Mouse (Mus musculus) myocyte (in vitro differentiated cells): ENCODE results near the gene Sec14l1.

ENCODE experiments used
- E2F4 ChIP-seq: IDR thresholded peaks from one replicate; pipeline ENCODE4 v1.6.1; 2011; ENCODE audit warnings: mild to moderate bottlenecking, control low read depth, moderate library complexity; ENCODE audit not compliant: insufficient read depth
- MAX ChIP-seq: IDR thresholded peaks from one replicate; pipeline ENCODE4 v1.6.1; 2011; ENCODE audit warnings: low read depth, mild to moderate bottlenecking, control low read depth
- MYOD1 ChIP-seq, 3 experiments: IDR thresholded peaks; one replicate each; pipeline ENCODE4 v1.6.1; 2011; ENCODE audit warnings: control low read depth in 2 of 3, low read depth in 2 of 3, mild to moderate bottlenecking in 2 of 3, moderate library complexity in 1 of 3; ENCODE audit not compliant: insufficient read length in 2 of 3, control insufficient read depth in 1 of 3
- MYOG ChIP-seq, 3 experiments: IDR thresholded peaks; one replicate each; pipeline ENCODE4 v1.6.1; 2011; ENCODE audit warnings: control low read depth in 2 of 3, low read depth in 2 of 3, mild to moderate bottlenecking in 2 of 3; ENCODE audit not compliant: insufficient read length in 2 of 3, control insufficient read depth in 1 of 3, insufficient read depth in 1 of 3
- POLR2A ChIP-seq: IDR thresholded peaks from one replicate; pipeline ENCODE4 v1.6.1; 2011; ENCODE audit warnings: low read depth, mild to moderate bottlenecking, control low read depth, moderate library complexity; ENCODE audit not compliant: insufficient read length
- POLR2AphosphoS2 ChIP-seq: IDR thresholded peaks from one replicate; pipeline ENCODE4 v1.6.1; 2011; ENCODE audit warnings: low read depth, control low read depth; ENCODE audit not compliant: insufficient read length
- TCF12 ChIP-seq: IDR thresholded peaks from one replicate; pipeline ENCODE4 v1.6.1; 2011; ENCODE audit warnings: mild to moderate bottlenecking, control low read depth; ENCODE audit not compliant: poor library complexity, insufficient read depth, severe bottlenecking
- USF1 ChIP-seq: IDR thresholded peaks from one replicate; pipeline ENCODE4 v1.6.1; 2011; ENCODE audit warnings: low read depth, mild to moderate bottlenecking, control low read depth, moderate library complexity

GRCm38 (mm10) chr11:117160791-117161190 lies 45.8 kb downstream of the Sec14l1 start:
- no peak for TF ChIP-seq USF1
- no peak for TF ChIP-seq E2F4
- TF ChIP-seq MYOD1 (IDR thresholded peaks at IDR 0.05; ENCODE audit: control insufficient read depth in 1 of 3, insufficient read length in 2 of 3, low read depth in 2 of 3): no peak
- TF ChIP-seq MAX: no peak
- no peak for TF ChIP-seq MYOG (IDR thresholded peaks at IDR 0.05; ENCODE audit: control insufficient read depth in 1 of 3, insufficient read depth in 1 of 3, insufficient read length in 2 of 3, low read depth in 2 of 3)
- no peak for TF ChIP-seq POLR2A
- no peak for TF ChIP-seq POLR2AphosphoS2
- no peak for TF ChIP-seq TCF12
